10 mouse cellular contexts compared by ENCODE assay signal in genomic region chr13:23435241-23435640, GRCm38 (mm10). TPM values are rescaled to one million over a fixed set of nuclear protein-coding genes. Genes with fewer than 3 reads are reported as not detected.
DNase-seq lines count a peak whose midpoint lies in the region; ATAC-seq lines count a peak whose summit lies in the region.
"Had no signal": no experiment of that assay in that cellular context is flagged by ENCODE, and none has a peak within 500 bp of the region (broad histone marks: within the 10 kb centered on the region; RNA-seq: fewer than 3 reads in every experiment).

No protein-coding gene starts in this region.

- peak overlapping the region; percentile 19; the same call in 1 of the 2 replicates for H3K9ac ChIP-seq in lung, embryonic 15.5 days
- peak overlapping the region; percentile 24; the same call in 1 of the 2 replicates for H3K9ac ChIP-seq in forebrain, embryonic 11.5 days (ENCODE audit: low read length)
- peak overlapping the region; percentile 52; the same call in 1 of the 2 replicates for H3K9ac ChIP-seq in limb, embryonic 12.5 days (replicated peaks)
- peak overlapping the region; percentile 36; the same call in 1 of the 2 replicates for H3K9ac ChIP-seq in neural tube, embryonic 15.5 days (replicated peaks)

- H3K4me2 ChIP-seq in lung, embryonic 15.5 days: peak overlapping the region; percentile 74
- peak overlapping the region; percentile 51 for H3K4me2 ChIP-seq in forebrain, embryonic 11.5 days (ENCODE audit: low read depth, low read length, severe bottlenecking)
- peak overlapping the region; percentile 61 for H3K4me2 ChIP-seq in limb, embryonic 12.5 days
- peak overlapping the region; percentile 78 for H3K4me2 ChIP-seq in neural tube, embryonic 15.5 days

- no peaks in the 10 kb centered on the region for H3K9me3 ChIP-seq in lung, embryonic 15.5 days
- no peaks in the 10 kb centered on the region for H3K9me3 ChIP-seq in forebrain, embryonic 11.5 days (ENCODE audit: control insufficient read depth, low read length)
- H3K9me3 ChIP-seq in limb, embryonic 12.5 days: no peaks in the 10 kb centered on the region
- no peaks in the 10 kb centered on the region for H3K9me3 ChIP-seq in neural tube, embryonic 15.5 days (replicated peaks)

- H3K4me1 ChIP-seq in lung, embryonic 15.5 days: peaks cover 19% of the 10 kb centered on the region
- no peaks in the 10 kb centered on the region; the same call in 1 of the 2 replicates for H3K4me1 ChIP-seq in forebrain, embryonic 11.5 days (replicated peaks; ENCODE audit: control insufficient read depth, insufficient read depth, low read length)
- peaks cover 6% of the 10 kb centered on the region; the same call in 1 of the 2 replicates for H3K4me1 ChIP-seq in limb, embryonic 12.5 days (replicated peaks)
- peaks cover 16% of the 10 kb centered on the region for H3K4me1 ChIP-seq in neural tube, embryonic 15.5 days

- no peaks in the 10 kb centered on the region for H3K36me3 ChIP-seq in lung, embryonic 15.5 days
- no peaks in the 10 kb centered on the region for H3K36me3 ChIP-seq in forebrain, embryonic 11.5 days (ENCODE audit: control insufficient read depth, insufficient read depth, low read length)
- H3K36me3 ChIP-seq in limb, embryonic 12.5 days: no peaks in the 10 kb centered on the region
- no peaks in the 10 kb centered on the region for H3K36me3 ChIP-seq in neural tube, embryonic 15.5 days

- 16% methylated on average over 4 of the region's 4 CpGs for WGBS in lung, embryonic 15.5 days
- WGBS in forebrain, embryonic 11.5 days: 16% methylated on average over 4 of the region's 4 CpGs
- 17% methylated on average over 4 of the region's 4 CpGs for WGBS in limb, embryonic 12.5 days
- WGBS in neural tube, embryonic 15.5 days: 30% methylated on average over 4 of the region's 4 CpGs

- no peak for ATAC-seq in lung, embryonic 15.5 days (ENCODE audit: borderline replicate concordance, extremely low read depth, low FRiP score, low TSS enrichment)
- no peak for ATAC-seq in forebrain, embryonic 11.5 days (replicated peaks; ENCODE audit: low FRiP score)
- no peak for ATAC-seq in limb, embryonic 12.5 days (ENCODE audit: insufficient number of reproducible peaks, insufficient read depth, low FRiP score, low TSS enrichment, low read depth)
- ATAC-seq in neural tube, embryonic 15.5 days (ENCODE audit: low FRiP score): no peak
- ATAC-seq in erythroid progenitor cell, adult 5-6 weeks (replicated peaks; ENCODE audit: low FRiP score, poor library complexity, severe bottlenecking): no peak

- DNase-seq in lung, adult 18-20 months: no peak
- no peak for DNase-seq in forebrain, embryonic 11.5 days (ENCODE audit: low spot score)
- no peak for DNase-seq in right cerebral cortex, postnatal 36 days (ENCODE audit: low spot score in 2 of 2)
- DNase-seq in yolk sac, embryonic 10.5 days (ENCODE audit: low spot score): no peak

- H3K4me3 ChIP-seq in lung, embryonic 15.5 days: peak overlapping the region; percentile 48
- peak overlapping the region; percentile 33 for H3K4me3 ChIP-seq in forebrain, embryonic 11.5 days (ENCODE audit: low read depth, low read length)
- H3K4me3 ChIP-seq in limb, embryonic 12.5 days (replicated peaks): peak overlapping the region; percentile 41
- H3K4me3 ChIP-seq in neural tube, embryonic 15.5 days (replicated peaks): peak overlapping the region; percentile 39

- no peak overlapping the region for H3K27ac ChIP-seq in lung, embryonic 15.5 days
- no peak overlapping the region for H3K27ac ChIP-seq in forebrain, embryonic 11.5 days (ENCODE audit: low read depth, low read length)
- H3K27ac ChIP-seq in limb, embryonic 12.5 days: no peak overlapping the region
- H3K27ac ChIP-seq in neural tube, embryonic 15.5 days (replicated peaks): no peak overlapping the region

- no peaks in the 10 kb centered on the region for H3K27me3 ChIP-seq in lung, embryonic 15.5 days
- H3K27me3 ChIP-seq in forebrain, embryonic 11.5 days (ENCODE audit: control insufficient read depth, insufficient read depth, low read length): no peaks in the 10 kb centered on the region
- no peaks in the 10 kb centered on the region for H3K27me3 ChIP-seq in limb, embryonic 12.5 days
- H3K27me3 ChIP-seq in neural tube, embryonic 15.5 days (replicated peaks): no peaks in the 10 kb centered on the region

RNA-seq across cellular contexts. Expression of gene Abt1, which starts 11.6 kb away (rescaled TPM):
- polyA plus RNA-seq in lung, embryonic 15.5 days (2015; fragmentation: Nextera tagmentation; extraction: Ambion mirVana): 13.6 and 14.2 TPM in 2 replicates
- polyA plus RNA-seq in forebrain, embryonic 11.5 days (2014; fragmentation: Nextera tagmentation; extraction: Ambion mirVana): 13.0 and 13.5 TPM in 2 replicates
- polyA plus RNA-seq in limb, embryonic 12.5 days (2016; fragmentation: Nextera tagmentation; extraction: Ambion mirVana): 14.4 and 15.2 TPM in 2 replicates
- polyA plus RNA-seq in neural tube, embryonic 15.5 days (2015; fragmentation: Nextera tagmentation; extraction: Ambion mirVana): 9.3 and 10.3 TPM in 2 replicates
- total RNA-seq in erythroid progenitor cell, adult 5-6 weeks (2015; ENCODE audit: low replicate concordance): 1.1 and 2.1 TPM in 2 replicates
- total RNA-seq in erythroid progenitor cell, adult 5-6 weeks (2017; ENCODE audit: low replicate concordance): 1.3 and 1.6 TPM in 2 replicates

RNA-seq across cellular contexts. Expression of gene Btn1a1, which starts 30.5 kb away (rescaled TPM):
- 0.14 and 0.26 TPM in 2 replicates for polyA plus RNA-seq in lung, embryonic 15.5 days (2015; fragmentation: Nextera tagmentation; extraction: Ambion mirVana)
- polyA plus RNA-seq in forebrain, embryonic 11.5 days (2014; fragmentation: Nextera tagmentation; extraction: Ambion mirVana): 0.17 and 0.19 TPM in 2 replicates
- 0.10 and 0.12 TPM in 2 replicates for polyA plus RNA-seq in limb, embryonic 12.5 days (2016; fragmentation: Nextera tagmentation; extraction: Ambion mirVana)
- 0.15 TPM in 1 of 2 replicates, not detected in the other for polyA plus RNA-seq in neural tube, embryonic 15.5 days (2015; fragmentation: Nextera tagmentation; extraction: Ambion mirVana)
- 1.4 and 4.2 TPM in 2 replicates for total RNA-seq in erythroid progenitor cell, adult 5-6 weeks (2015; ENCODE audit: low replicate concordance)
- total RNA-seq in erythroid progenitor cell, adult 5-6 weeks (2017; ENCODE audit: low replicate concordance): 0.90 and 1.4 TPM in 2 replicates
- total RNA-seq: left cerebral cortex, postnatal 14 days had no signal

RNA-seq across cellular contexts. Expression of gene Btn2a2, which starts 53.4 kb away (rescaled TPM):
- polyA plus RNA-seq in lung, embryonic 15.5 days (2015; fragmentation: Nextera tagmentation; extraction: Ambion mirVana): 0.16 and 0.21 TPM in 2 replicates
- polyA plus RNA-seq in forebrain, embryonic 11.5 days (2014; fragmentation: Nextera tagmentation; extraction: Ambion mirVana): 0.48 and 0.59 TPM in 2 replicates
- 1.8 and 1.9 TPM in 2 replicates for polyA plus RNA-seq in limb, embryonic 12.5 days (2016; fragmentation: Nextera tagmentation; extraction: Ambion mirVana)
- 0.14 and 0.22 TPM in 2 replicates for polyA plus RNA-seq in neural tube, embryonic 15.5 days (2015; fragmentation: Nextera tagmentation; extraction: Ambion mirVana)
- not detected in 2 replicates for total RNA-seq in erythroid progenitor cell, adult 5-6 weeks (2015; ENCODE audit: low replicate concordance)
- total RNA-seq in erythroid progenitor cell, adult 5-6 weeks (2017; ENCODE audit: low replicate concordance): not detected in 2 replicates
- polyA plus RNA-seq: small intestine, adult 2 months had no signal
